Mouse (Mus musculus) heart, embryonic 15.5 days (tissue): ENCODE data around the gene 4933416C03Rik. TPM values are rescaled to one million over a fixed set of nuclear protein-coding genes. Genes with fewer than 3 reads are reported as not detected.

Source experiments
- ATAC-seq: fragments of 200-750 bp; cut with Nextera tagmentation; replicated peaks from 2 replicates; pipeline ENCODE4 v1.8.0; 2017; ENCODE audit warnings: low read depth, moderate TSS enrichment; ENCODE audit not compliant: insufficient number of reproducible peaks, insufficient read depth, low FRiP score
- H3K27ac ChIP-seq: fragments of 300-500 bp; sonication (generic); 2 replicates; pipeline ENCODE4 v1.5.1; 2015; ENCODE audit warnings: mild to moderate bottlenecking, inconsistent platforms
- H3K27me3 ChIP-seq: fragments of 300-500 bp; sonication (generic); 2 replicates; pipeline ENCODE4 v1.6.1; 2015; ENCODE audit warnings: inconsistent platforms
- H3K36me3 ChIP-seq: fragments of 300-500 bp; sonication (generic); 2 replicates; pipeline ENCODE4 v1.6.1; 2015; ENCODE audit warnings: mild to moderate bottlenecking, inconsistent platforms
- H3K4me1 ChIP-seq: fragments of 300-500 bp; sonication (generic); replicated peaks from 2 replicates; pipeline ENCODE4 v1.6.1; 2015; ENCODE audit warnings: inconsistent platforms
- H3K4me2 ChIP-seq: fragments of 300-500 bp; sonication (generic); 2 replicates; pipeline ENCODE4 v1.6.1; 2015; ENCODE audit warnings: inconsistent platforms, mild to moderate bottlenecking, moderate library complexity
- H3K4me3 ChIP-seq: fragments of 300-500 bp; sonication (generic); 2 replicates; pipeline ENCODE4 v1.5.1; 2015; ENCODE audit warnings: mild to moderate bottlenecking, inconsistent platforms
- H3K9ac ChIP-seq: fragments of 300-500 bp; sonication (generic); 2 replicates; pipeline ENCODE4 v1.6.1; 2015; ENCODE audit warnings: mild to moderate bottlenecking, inconsistent platforms
- H3K9me3 ChIP-seq: fragments of 300-500 bp; sonication (generic); replicated peaks from 2 replicates; pipeline ENCODE4 v1.6.1; 2016; ENCODE audit warnings: inconsistent platforms
- WGBS: fragments of 180-500 bp; shearing (Covaris S2); methylation state at CpG from one replicate; pipeline ENCODE4 v1.1.7; 2015; ENCODE audit warnings: mixed read lengths; 5-methylcytosine and 5-hydroxymethylcytosine counted together
- polyA plus RNA-seq: library from polyadenylated mRNA; unstranded; fragments of >200 nt; fragmentation: Nextera tagmentation; extraction: Ambion mirVana; gene quantifications from 2 replicates; pipeline ENCODE4 v1.2.1, GENCODE M21; 2015

4933416C03Rik gene
- polyA plus RNA-seq = not detected in 2 replicates

DNA sequence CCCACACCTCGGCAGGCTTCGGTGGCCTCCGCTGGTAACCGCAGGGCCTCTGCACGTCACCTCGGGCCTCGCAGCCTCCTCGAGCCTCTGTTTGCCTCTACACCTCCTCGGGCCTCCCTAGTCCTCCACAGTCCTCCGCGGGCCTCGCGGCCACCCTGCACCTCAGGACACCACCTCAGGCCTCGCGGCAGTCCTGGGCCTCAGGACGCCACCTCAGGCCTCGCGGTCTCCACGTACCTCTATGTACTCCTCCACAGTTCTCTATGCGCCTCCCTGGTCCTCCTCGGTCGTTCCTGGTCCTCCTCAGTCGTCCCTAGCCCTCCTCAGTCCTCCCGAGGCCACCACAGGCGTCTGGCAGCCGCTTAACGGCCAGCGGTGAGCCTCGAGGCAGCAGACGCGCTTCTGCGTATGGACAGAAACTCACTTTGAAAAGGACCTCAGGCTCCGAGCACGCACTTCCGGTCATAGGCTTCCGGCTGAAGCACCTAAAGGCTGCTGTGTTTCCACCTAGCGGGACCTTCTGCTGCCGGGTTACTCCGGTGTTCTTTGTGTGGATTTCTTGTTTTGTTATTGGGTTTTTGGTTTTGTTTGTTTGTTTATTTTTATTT, at the start of gene 4933416C03Rik:
Gene 4933416C03Rik, minus strand, starts transcription at position 51 of the 608 bp plus-strand sequence.
- H3K9me3 ChIP-seq = no peaks in the 10 kb centered on the region
- no peak within 1 kb of the TSS for H3K4me2 ChIP-seq
- H3K27ac ChIP-seq = no peak within 1 kb of the TSS
- 90% methylated on average over 39 of the region's 39 CpGs for WGBS
- no peaks in the 10 kb centered on the region for H3K27me3 ChIP-seq
- ATAC-seq = no peak
- no peak within 1 kb of the TSS for H3K9ac ChIP-seq
- no peaks in the 10 kb centered on the region for H3K4me1 ChIP-seq
- no peaks in the 10 kb centered on the region for H3K36me3 ChIP-seq
- no peak within 1 kb of the TSS for H3K4me3 ChIP-seq

DNA sequence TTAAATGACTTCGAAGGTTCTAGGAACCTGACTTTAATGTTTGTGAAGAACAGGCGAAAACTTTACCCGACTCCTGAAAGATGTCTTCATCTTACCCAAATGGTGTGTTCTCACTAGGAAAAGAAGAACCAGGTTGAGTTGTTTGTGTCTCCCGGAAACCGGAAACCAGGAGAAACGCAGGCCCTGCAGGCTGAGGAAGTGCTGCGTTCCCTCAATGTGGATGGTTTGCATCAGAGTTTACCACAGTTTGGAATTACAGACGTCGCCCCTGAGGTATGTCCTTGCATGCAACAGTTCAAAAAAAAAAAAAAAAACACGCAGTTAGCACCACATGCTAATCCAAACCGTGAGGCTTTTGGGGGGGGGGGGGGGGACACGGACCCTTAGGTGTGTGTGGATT, 48.6 kb upstream of the 4933416C03Rik start:
- no peak overlapping the region for H3K4me2 ChIP-seq
- H3K4me1 ChIP-seq = no peaks in the 10 kb centered on the region
- no peak overlapping the region for H3K27ac ChIP-seq
- no peaks in the 10 kb centered on the region for H3K36me3 ChIP-seq
- WGBS = 66% methylated on average over 12 of the region's 12 CpGs
- H3K9me3 ChIP-seq = no peaks in the 10 kb centered on the region
- H3K9ac ChIP-seq = no peak overlapping the region
- no peaks in the 10 kb centered on the region for H3K27me3 ChIP-seq
- ATAC-seq = no peak
- H3K4me3 ChIP-seq = no peak overlapping the region

DNA sequence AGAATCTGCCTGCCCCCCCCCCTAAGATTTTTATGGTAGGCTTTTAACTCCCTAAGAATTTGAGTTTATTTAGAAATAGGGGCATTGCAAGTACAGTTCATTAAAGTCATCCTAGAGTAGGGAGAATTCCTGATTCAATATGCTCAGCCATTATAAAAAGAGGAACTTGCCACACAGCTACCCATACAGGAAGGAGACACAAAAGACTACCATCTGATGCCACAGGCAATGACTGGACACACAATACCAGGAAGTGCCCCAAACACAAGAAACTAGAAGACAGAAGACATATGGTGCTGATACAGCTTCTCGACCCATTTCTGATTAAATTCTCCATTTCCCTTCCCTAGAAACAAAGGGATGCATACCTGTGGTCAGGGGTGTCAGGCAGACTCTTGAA, 43.0 kb upstream of the 4933416C03Rik start:
- WGBS = 61% methylated on average over 1 of the region's 1 CpGs
- ATAC-seq = no peak
- Histone ChIP-seq H3K36me3 (no peaks in the 10 kb centered on the region), H3K9me3 (no peaks in the 10 kb centered on the region), H3K9ac (no peak overlapping the region), H3K27me3 (no peaks in the 10 kb centered on the region), H3K4me3 (no peak overlapping the region), H3K4me2 (no peak overlapping the region), H3K4me1 (no peaks in the 10 kb centered on the region), H3K27ac (no peak overlapping the region)

DNA sequence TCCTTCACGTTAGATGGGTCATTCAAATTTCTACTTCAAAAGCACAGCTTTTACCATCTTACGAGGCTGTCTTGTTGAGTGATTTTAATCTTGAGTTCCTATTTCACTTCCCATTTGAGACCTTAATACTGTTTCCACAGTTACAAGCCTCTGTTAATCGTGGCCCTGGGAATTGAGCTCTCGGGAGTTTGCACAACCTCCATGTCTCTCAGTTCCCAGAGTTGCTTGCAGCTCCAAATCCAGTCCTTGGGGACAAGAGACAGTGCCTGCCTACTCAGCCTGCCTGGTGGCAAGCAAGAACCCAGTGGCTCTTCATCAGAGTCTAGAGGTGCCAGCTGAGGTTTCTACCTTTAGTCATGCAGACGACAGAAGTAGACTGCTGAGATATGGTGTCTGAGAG, 41.0 kb upstream of the 4933416C03Rik start:
- Histone ChIP-seq H3K9me3 (no peaks in the 10 kb centered on the region), H3K27ac (no peak overlapping the region), H3K4me2 (no peak overlapping the region), H3K36me3 (no peaks in the 10 kb centered on the region), H3K27me3 (no peaks in the 10 kb centered on the region), H3K4me3 (no peak overlapping the region), H3K4me1 (no peaks in the 10 kb centered on the region), H3K9ac (no peak overlapping the region)
- WGBS = 75% methylated on average over 5 of the region's 5 CpGs
- no peak for ATAC-seq

DNA sequence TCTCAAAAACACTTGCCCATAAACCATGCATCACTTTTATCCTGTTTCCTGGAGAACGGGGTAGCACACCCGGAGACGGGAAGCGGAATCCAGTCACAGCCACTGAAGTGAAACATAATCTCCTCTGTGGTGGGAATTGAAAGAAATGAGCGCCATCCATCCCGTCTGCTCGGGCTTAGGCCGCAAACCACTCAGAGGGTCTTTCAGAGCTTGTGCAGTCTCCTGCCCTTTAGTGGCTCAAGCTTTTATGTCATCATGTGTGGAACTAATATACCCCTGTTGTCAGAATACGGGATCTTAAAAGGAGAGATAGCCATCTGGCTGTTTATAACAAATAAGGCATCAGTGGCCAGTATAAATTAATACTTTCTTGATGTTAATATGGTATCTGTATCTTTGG, 32.4 kb upstream of the 4933416C03Rik start:
- WGBS = 75% methylated on average over 9 of the region's 9 CpGs
- Histone ChIP-seq H3K9me3 (no peaks in the 10 kb centered on the region), H3K9ac (no peak overlapping the region), H3K4me1 (no peaks in the 10 kb centered on the region), H3K27ac (no peak overlapping the region), H3K4me2 (no peak overlapping the region), H3K4me3 (no peak overlapping the region), H3K27me3 (no peaks in the 10 kb centered on the region), H3K36me3 (no peaks in the 10 kb centered on the region)
- no peak for ATAC-seq

DNA sequence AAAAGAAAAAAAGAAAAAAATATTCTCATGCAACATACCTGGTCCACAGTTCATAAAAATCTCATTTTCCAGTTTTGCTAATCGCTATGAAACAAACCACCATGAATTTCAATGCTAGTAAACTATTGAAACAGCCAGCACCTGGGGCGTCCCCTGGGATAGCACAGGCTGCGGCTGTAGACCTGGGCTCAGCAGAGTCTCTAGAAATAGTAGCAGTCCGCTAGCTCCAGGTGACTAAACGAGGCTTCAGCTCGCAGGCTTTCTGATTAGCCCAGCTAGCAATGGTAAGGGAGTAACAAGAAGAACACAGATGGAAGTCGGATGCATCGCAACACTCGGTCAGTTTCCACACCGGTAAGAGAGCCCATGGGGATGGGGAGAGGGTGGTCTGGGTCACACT, 30.0 kb upstream of the 4933416C03Rik start:
- Histone ChIP-seq H3K4me3 (no peak overlapping the region), H3K9me3 (no peaks in the 10 kb centered on the region), H3K36me3 (no peaks in the 10 kb centered on the region), H3K27me3 (no peaks in the 10 kb centered on the region), H3K4me1 (no peaks in the 10 kb centered on the region), H3K9ac (no peak overlapping the region), H3K4me2 (no peak overlapping the region), H3K27ac (no peak overlapping the region)
- WGBS = 83% methylated on average over 10 of the region's 10 CpGs
- no peak for ATAC-seq

DNA sequence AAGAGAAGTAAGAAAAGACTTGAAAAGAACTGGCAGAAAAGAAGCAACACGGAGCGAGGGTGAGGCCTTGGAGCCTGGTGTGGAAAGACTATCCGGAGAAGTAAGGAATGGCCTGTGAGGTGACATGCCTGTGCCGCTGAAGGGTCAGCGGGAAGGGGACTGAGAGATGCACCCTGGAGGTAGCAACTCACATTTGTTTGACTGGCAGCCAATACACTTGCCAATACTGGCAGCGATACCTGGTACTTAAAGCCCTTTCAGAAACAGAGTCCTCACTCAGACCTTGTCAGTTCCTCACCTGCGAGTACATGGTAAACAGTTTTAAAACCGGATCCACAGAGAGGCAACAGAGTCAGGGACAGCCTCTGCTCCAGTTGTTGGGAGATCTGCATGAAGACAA, 26.5 kb upstream of the 4933416C03Rik start:
- no peaks in the 10 kb centered on the region for H3K9me3 ChIP-seq
- no peak overlapping the region for H3K27ac ChIP-seq
- no peak for ATAC-seq
- H3K36me3 ChIP-seq = no peaks in the 10 kb centered on the region
- H3K4me1 ChIP-seq = no peaks in the 10 kb centered on the region
- H3K27me3 ChIP-seq = no peaks in the 10 kb centered on the region
- no peak overlapping the region for H3K4me2 ChIP-seq
- H3K4me3 ChIP-seq = no peak overlapping the region
- no peak overlapping the region for H3K9ac ChIP-seq
- 83% methylated on average over 8 of the region's 8 CpGs for WGBS

DNA sequence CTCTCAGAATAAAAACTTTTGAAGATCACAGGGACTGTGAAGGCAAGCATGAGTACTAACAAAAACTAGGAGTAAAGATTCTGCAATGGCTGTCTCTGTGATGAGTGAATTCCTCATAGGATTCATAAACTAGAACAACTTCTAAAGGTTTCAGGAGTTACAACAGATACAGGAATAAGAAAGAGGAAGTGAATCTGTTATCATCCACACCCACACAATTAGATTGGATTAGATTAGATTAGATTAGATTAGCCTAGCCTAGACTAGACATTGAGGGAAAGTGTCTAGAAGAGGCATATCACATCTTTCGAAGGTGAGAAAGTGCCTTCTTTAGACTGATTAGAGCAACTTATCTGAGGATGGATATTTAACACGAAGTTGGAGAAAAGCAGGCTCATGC, 21.5 kb upstream of the 4933416C03Rik start:
- no peak overlapping the region for H3K4me2 ChIP-seq
- no peak overlapping the region for H3K9ac ChIP-seq
- no peaks in the 10 kb centered on the region for H3K9me3 ChIP-seq
- no peak overlapping the region for H3K27ac ChIP-seq
- no peaks in the 10 kb centered on the region for H3K36me3 ChIP-seq
- no peaks in the 10 kb centered on the region for H3K4me1 ChIP-seq
- H3K4me3 ChIP-seq = no peak overlapping the region
- WGBS = 74% methylated on average over 2 of the region's 2 CpGs
- ATAC-seq = no peak
- no peaks in the 10 kb centered on the region for H3K27me3 ChIP-seq

DNA sequence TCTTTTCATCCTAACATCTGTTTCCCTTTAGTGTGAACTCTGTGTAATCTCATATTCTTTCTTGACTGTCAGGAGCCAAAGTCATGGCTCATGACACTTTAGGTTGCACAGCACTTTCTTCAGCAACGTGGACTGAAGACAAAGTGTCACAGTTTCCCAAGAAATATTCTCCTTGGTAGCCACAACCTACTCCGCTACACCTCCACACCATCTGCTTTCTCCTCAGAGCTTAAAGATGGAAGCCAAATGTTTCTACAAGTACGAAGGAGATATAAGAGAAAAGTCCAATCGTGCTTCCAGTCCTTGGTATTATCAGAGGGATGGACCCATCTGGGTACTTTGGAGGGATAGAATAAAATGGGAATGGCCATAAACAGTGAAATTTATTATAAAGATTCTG, 18.5 kb upstream of the 4933416C03Rik start:
- H3K27me3 ChIP-seq = no peaks in the 10 kb centered on the region
- no peaks in the 10 kb centered on the region for H3K9me3 ChIP-seq
- H3K4me1 ChIP-seq = no peaks in the 10 kb centered on the region
- 71% methylated on average over 4 of the region's 4 CpGs for WGBS
- H3K4me2 ChIP-seq = no peak overlapping the region
- H3K27ac ChIP-seq = no peak overlapping the region
- ATAC-seq = no peak
- H3K36me3 ChIP-seq = no peaks in the 10 kb centered on the region
- H3K4me3 ChIP-seq = no peak overlapping the region
- H3K9ac ChIP-seq = no peak overlapping the region

DNA sequence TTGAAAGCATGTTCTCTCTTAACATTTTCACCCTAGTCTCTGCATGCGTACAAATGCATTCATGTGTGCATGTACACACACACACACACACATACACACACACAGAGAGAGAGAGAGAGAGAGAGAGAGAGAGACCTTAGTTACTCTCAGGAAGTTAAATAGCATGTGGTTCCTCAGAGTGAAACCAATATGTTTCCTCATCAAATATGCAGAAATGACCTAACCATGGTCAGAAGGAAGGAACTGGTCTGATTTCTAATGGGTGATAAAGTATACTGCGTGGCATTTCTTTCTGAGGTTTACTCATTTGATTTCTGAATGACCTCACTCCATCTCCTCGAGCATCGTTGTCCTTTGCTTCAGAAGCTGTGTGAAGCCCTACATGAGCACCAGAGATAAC, 17.5 kb upstream of the 4933416C03Rik start:
- no peak for ATAC-seq
- WGBS = 70% methylated on average over 4 of the region's 4 CpGs
- Histone ChIP-seq H3K27ac (no peak overlapping the region), H3K9ac (no peak overlapping the region), H3K36me3 (no peaks in the 10 kb centered on the region), H3K4me3 (no peak overlapping the region), H3K4me2 (no peak overlapping the region), H3K9me3 (no peaks in the 10 kb centered on the region), H3K4me1 (no peaks in the 10 kb centered on the region), H3K27me3 (no peaks in the 10 kb centered on the region)

DNA sequence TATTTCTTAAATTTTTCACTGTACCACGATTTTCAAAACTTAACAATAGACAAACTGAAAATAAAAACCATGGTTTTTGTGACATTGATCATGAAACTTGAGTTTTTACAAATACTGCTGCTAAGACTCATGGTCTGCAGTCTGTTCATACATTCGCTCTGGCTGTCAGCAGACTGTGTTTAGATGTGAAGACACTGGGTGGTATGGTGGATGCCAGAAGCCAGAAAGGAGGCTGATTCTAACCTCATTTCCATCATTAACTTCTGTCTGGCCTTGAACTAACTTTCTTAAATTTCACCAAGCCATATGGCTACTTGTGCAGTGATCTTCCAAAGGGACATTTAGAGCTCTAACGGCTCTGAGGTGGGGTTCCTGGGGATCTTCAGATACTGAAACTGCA, 16.7 kb upstream of the 4933416C03Rik start:
- no peak overlapping the region for H3K4me3 ChIP-seq
- no peaks in the 10 kb centered on the region for H3K27me3 ChIP-seq
- no peak overlapping the region for H3K27ac ChIP-seq
- no peaks in the 10 kb centered on the region for H3K36me3 ChIP-seq
- H3K9me3 ChIP-seq = no peaks in the 10 kb centered on the region
- no peak for ATAC-seq
- no peaks in the 10 kb centered on the region for H3K4me1 ChIP-seq
- WGBS = 77% methylated on average over 3 of the region's 3 CpGs
- no peak overlapping the region for H3K9ac ChIP-seq
- H3K4me2 ChIP-seq = no peak overlapping the region

DNA sequence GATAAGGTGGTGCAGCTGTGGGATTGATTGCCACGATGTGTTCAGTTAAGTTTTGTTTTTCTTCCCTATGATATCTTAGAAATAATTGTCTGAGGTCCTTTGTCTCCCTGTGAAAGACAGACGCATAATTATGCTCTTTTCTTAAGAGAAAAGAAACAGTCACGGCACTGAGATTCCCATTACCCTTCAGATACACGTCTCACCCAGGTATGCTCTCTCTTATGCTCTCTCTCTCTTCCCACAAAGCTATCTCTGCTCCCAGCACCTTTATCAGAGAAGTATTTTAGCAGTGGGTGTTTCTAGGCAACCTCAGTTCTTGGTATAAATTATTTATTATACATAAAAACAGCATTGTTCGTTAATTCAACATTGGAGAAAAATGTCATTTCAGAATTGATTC, 11.6 kb upstream of the 4933416C03Rik start:
- WGBS = 58% methylated on average over 5 of the region's 5 CpGs
- no peak overlapping the region for H3K27ac ChIP-seq
- no peaks in the 10 kb centered on the region for H3K9me3 ChIP-seq
- no peaks in the 10 kb centered on the region for H3K4me1 ChIP-seq
- H3K36me3 ChIP-seq = no peaks in the 10 kb centered on the region
- no peak for ATAC-seq
- no peak overlapping the region for H3K4me2 ChIP-seq
- no peaks in the 10 kb centered on the region for H3K27me3 ChIP-seq
- no peak overlapping the region for H3K9ac ChIP-seq
- no peak overlapping the region for H3K4me3 ChIP-seq
